Mouse (Mus musculus) left cerebral cortex, postnatal 14 days (tissue): ENCODE measurements around the gene Gm8281. TPM values are rescaled to one million over a fixed set of nuclear protein-coding genes. Genes with fewer than 3 reads are reported as not detected.
"Not testable (repeated sequence)": the region's sequence is repeated elsewhere in the genome, so short reads cannot be mapped to it uniquely, and the experiment has no call there.

Source experiments
- DNase-seq, 2 experiments: peaks; one replicate each; pipeline ENCODE4 v3.0.0; 2021 to 2022; ENCODE audit warnings: low spot score in 2 of 2, mixed read lengths in 1 of 2
- intact Hi-C: fragments of 180-260 bp; cut with DNase I; formaldehyde crosslinking; loops from one replicate; pipeline ENCODE4 v1.15.1; 2025
- long read RNA-seq, 2 experiments: library from polyadenylated mRNA; stranded (forward); transcript quantifications; one replicate each; pipeline ENCODE4 v2.0.0; 2021
- total RNA-seq, 2 experiments: library from RNA; stranded (reverse); gene quantifications; 2 replicates each; pipeline ENCODE4 v1.2.3; 2021

Gene Gm8281
- total RNA-seq: 1 to 10 TPM; 2.7 to 3.1 TPM
- long read RNA-seq, experiment 1, partial matches to known transcripts: 0 of 3 reads
- long read RNA-seq, experiment 1, other reads (novel, unspliced or antisense): 3 of 3 reads
- long read RNA-seq, experiment 2, partial matches to known transcripts: 0 of 3 reads
- long read RNA-seq, experiment 2, other reads (novel, unspliced or antisense): 3 of 3 reads

DNA sequence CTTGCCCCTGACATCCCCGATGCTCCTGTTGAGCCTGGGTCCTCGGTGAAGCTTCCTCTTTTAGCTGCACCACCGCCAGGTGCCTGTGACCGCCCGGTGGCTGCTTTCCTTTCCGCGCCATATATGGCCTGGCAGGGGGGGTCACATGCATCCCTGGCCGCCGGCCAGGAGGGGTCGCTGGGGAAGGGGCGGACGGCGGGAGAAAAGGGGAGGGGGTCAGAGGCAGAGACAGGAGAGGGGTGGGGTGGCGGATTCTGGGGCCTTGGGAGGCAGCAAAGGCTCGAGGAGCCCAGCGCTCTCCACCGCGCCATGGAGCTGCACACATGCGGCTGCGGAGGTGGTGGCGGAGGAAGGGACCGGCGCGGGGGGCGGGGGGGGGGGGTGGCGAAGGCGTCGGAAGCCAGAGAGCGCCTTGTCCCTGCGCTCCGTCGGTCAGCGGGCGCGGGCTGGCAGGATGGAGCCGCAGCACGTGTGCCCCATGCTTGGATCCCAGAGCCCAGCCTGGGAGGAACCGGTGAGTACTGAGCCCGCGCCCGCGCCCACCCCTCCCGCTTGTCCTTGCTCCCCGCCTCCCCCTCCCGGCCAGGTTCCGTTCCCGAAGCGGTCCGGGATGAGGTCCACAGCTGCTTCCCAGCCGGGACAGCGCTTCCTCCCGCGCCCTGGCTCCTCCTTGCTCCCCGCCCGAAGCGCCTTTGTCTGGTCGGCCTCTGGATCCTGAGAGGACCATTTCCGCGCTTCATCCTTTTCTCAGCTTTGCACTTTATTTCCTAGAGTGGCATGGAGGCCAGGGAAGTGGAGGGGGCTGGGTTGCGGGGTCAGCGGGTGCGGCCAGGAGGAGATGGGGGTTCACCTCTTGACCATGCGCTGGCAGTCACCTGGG, at the start of gene Gm8281:
Gm8281 (plus strand) TSS at position 430 of the 880 bp plus-strand sequence.
- intact Hi-C loops: not testable (repeated sequence)
- peak in 1 of 2 experiments; percentile 1 for DNase-seq

DNA sequence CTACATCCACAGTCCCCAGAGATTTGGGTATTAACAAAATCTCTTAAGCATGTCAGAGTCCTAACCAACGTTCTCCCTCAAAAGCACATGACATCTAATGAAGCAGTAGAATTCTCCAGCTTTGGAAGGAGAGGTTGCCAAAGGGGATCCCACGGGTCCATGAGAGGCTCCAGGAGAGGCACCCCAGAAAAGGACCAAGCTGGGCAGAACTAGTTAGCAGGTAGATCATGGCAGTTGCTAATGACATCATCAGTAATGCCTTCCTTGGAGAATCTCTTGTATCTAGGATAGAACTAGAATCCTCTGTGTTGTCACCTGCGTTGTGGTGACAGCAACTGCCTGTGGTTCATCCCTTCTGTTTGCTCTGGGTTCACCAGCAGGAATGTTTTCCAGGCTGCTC, 20.5 kb upstream of the Gm8281 start, which contains the start of gene 4930555G01Rik:
4930555G01Rik (plus strand) TSS at position 301 of the 400 bp plus-strand sequence.
- intact Hi-C loops, DNase-seq: not testable (repeated sequence)

DNA sequence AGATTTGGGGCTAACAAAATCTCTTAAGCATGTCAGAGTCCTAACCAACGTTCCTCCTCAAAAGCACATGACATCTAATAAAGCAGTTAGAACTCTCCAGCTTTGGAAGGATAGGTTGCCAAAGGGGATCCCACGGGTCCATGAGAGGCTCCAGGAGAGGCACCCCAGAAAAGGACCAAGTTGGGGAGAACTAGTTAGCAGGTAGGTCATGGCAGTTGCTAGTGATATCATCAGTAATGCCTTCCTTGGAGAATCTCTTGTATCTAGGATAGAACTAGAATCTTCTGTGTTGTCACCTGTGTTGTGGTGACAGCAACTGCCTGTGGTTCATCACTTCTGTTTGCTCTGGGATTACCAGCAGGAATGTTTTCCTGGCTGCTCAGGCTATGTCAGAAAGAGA, 60.4 kb downstream of the Gm8281 start, which contains the start of gene Gm8279:
Gm8279 (plus strand) TSS at position 301 of the 400 bp plus-strand sequence.
- DNase-seq, intact Hi-C loops: not testable (repeated sequence)

Other genes with a start within 250 kb of the Gm8281 start
- gene Gm3269, start 232.9 kb upstream of the Gm8281 start, total RNA-seq: not detected
- gene Gm3264, start 215.5 kb upstream of the Gm8281 start, total RNA-seq: 1 to 10 TPM; 7.5 to 8.5 TPM
- gene Gm3278, start 178.6 kb upstream of the Gm8281 start, total RNA-seq: not detected
- not detected for gene Gm8297, start 87.1 kb upstream of the Gm8281 start, total RNA-seq
- not detected for gene Gm3298, start 55.1 kb upstream of the Gm8281 start, total RNA-seq
- gene 4930555G01Rik, start 20.4 kb upstream of the Gm8281 start, total RNA-seq: not detected
- not detected for gene Gm8279, start 60.5 kb downstream of the Gm8281 start, total RNA-seq
- gene Gm3317, start 93.5 kb downstream of the Gm8281 start, total RNA-seq: not detected
- not detected for gene Gm8271, start 114.8 kb downstream of the Gm8281 start, total RNA-seq
- gene Gm3526, start 189.5 kb downstream of the Gm8281 start, total RNA-seq: not detected